Mouse (Mus musculus) heart, embryonic 10.5 days (tissue): ENCODE results near the gene Usp44. TPM values are rescaled to one million over a fixed set of nuclear protein-coding genes. Genes with fewer than 3 reads are reported as not detected.

Experiments used
- DNase-seq: peaks from one replicate; pipeline ENCODE4 v3.0.0-alpha.2; 2017; ENCODE audit warnings: low spot score
- H3K27ac ChIP-seq: fragments of 300-500 bp; sonication (generic); 2 replicates; pipeline ENCODE4 v1.5.1; 2016; ENCODE audit warnings: mild to moderate bottlenecking
- H3K27me3 ChIP-seq: fragments of 300-500 bp; sonication (generic); 2 replicates; pipeline ENCODE4 v1.6.1; 2016; ENCODE audit warnings: mild to moderate bottlenecking; ENCODE audit not compliant: poor library complexity, insufficient read depth, severe bottlenecking
- H3K36me3 ChIP-seq: fragments of 300-500 bp; sonication (generic); 2 replicates; pipeline ENCODE4 v1.6.1; 2016; ENCODE audit warnings: mild to moderate bottlenecking, moderate library complexity
- H3K4me1 ChIP-seq: fragments of 300-500 bp; sonication (generic); 2 replicates; pipeline ENCODE4 v1.6.1; 2016; ENCODE audit warnings: mild to moderate bottlenecking
- H3K4me3 ChIP-seq: fragments of 300-500 bp; sonication (generic); 2 replicates; pipeline ENCODE4 v1.5.1; 2016; ENCODE audit warnings: mild to moderate bottlenecking, moderate library complexity
- H3K9me3 ChIP-seq: fragments of 300-500 bp; sonication (generic); 2 replicates; pipeline ENCODE4 v1.6.1; 2016; ENCODE audit warnings: mild to moderate bottlenecking, moderate library complexity
- WGBS: fragments of 180-500 bp; shearing (Covaris S2); methylation state at CpG from one replicate; pipeline ENCODE4 v1.1.7; 2016; 5-methylcytosine and 5-hydroxymethylcytosine counted together
- polyA plus RNA-seq: library from polyadenylated mRNA; unstranded; fragments of >200 nt; fragmentation: Nextera tagmentation; extraction: Ambion mirVana; gene quantifications from 2 replicates; pipeline ENCODE4 v1.2.1, GENCODE M21; 2016

Gene Usp44
- polyA plus RNA-seq, 1 experiment from 2014 or later: 1.6 TPM

DNA sequence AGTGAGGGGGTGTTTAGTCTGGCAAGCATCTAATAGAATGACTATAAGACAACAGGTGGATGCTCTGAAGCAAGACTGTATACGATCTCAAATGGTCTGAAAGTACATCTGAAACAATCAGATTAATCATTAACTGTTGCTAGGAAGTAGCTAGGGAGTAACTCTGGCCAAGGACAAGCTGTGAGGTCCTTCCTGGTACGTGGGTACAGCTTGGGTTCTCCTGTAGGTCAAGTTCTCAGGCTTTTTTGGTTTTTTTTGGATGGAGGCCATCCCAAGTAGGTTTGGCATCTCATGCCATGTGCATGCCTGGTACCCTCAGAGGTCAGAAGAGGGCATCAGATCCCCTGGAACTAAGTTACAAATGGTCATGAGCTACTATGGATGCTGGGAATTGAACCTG, 67.9 kb downstream of the Usp44 start:
- H3K27ac ChIP-seq: no peak overlapping the region
- no peaks in the 10 kb centered on the region for H3K9me3 ChIP-seq
- WGBS: 59% methylated on average over 2 of the region's 2 CpGs
- no peaks in the 10 kb centered on the region for H3K4me1 ChIP-seq
- H3K36me3 ChIP-seq: no peaks in the 10 kb centered on the region
- no peaks in the 10 kb centered on the region for H3K27me3 ChIP-seq
- H3K4me3 ChIP-seq: no peak overlapping the region
- DNase-seq: no peak

DNA sequence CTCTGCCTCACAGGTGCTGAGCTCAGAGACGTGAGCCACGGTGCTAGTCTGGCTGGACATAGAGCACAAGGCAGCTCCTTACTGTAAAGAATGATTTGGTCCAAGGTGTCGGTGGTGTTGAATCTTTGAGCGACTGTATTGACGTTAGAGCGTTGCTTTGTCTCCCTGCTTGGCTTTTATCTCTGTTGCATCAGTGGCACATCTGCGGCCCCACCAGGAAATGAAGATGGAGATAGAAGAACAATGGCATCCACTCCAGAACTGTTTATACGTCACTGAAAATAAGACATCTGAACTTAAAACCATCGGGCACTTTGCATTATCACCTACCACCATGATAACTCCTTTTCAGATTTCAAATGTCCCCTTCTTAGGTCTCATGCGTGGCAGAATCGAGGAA, 68.6 kb downstream of the Usp44 start:
- Histone ChIP-seq H3K4me3 (no peak overlapping the region), H3K27ac (no peak overlapping the region), H3K36me3 (no peaks in the 10 kb centered on the region), H3K27me3 (no peaks in the 10 kb centered on the region), H3K9me3 (no peaks in the 10 kb centered on the region), H3K4me1 (no peaks in the 10 kb centered on the region)
- WGBS: 74% methylated on average over 11 of the region's 11 CpGs
- no peak for DNase-seq

DNA sequence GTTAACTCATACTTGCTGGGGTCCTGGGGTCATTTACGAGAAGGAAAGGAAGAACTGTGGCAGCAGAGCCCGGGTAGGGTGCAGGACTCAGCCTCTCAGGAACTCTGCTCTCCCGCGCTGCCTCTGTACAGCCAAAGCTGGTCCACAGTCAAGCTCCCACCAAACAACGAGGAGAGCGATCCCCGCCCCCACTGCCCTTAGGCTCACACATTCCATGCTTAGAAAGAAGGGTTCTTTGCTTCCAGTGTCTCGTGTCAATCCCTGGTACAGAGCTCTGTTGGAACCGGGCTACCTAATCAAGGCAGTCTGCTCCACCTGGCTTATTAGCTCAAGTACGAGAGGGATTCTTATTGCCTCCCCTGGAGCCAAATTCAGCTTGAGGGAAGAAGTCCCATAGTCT, 76.0 kb downstream of the Usp44 start:
- no peak overlapping the region for H3K4me3 ChIP-seq
- H3K36me3 ChIP-seq: no peaks in the 10 kb centered on the region
- no peaks in the 10 kb centered on the region for H3K9me3 ChIP-seq
- peaks cover 7% of the 10 kb centered on the region; the same call in 1 of the 2 replicates for H3K4me1 ChIP-seq
- 58% methylated on average over 10 of the region's 10 CpGs for WGBS
- no peak overlapping the region for H3K27ac ChIP-seq
- H3K27me3 ChIP-seq: no peaks in the 10 kb centered on the region
- no peak for DNase-seq

Other genes with a start within 250 kb of the Usp44 start
- gene Snrpf, start 241.8 kb upstream of the Usp44 start, polyA plus RNA-seq: 108 and 145 TPM in 2 replicates
- gene Ntn4, start 190.9 kb upstream of the Usp44 start, polyA plus RNA-seq: 0.06 and 0.40 TPM in 2 replicates
- 176 and 208 TPM in 2 replicates for gene Metap2, start 65.5 kb downstream of the Usp44 start, polyA plus RNA-seq
- 20.6 and 26.3 TPM in 2 replicates for gene Vezt, start 204.3 kb downstream of the Usp44 start, polyA plus RNA-seq
- 2.9 and 4.5 TPM in 2 replicates for gene Fgd6, start 204.4 kb downstream of the Usp44 start, polyA plus RNA-seq